Mouse (Mus musculus): ENCODE data around the gene Rer1. TPM values are rescaled to one million over a fixed set of nuclear protein-coding genes. Genes with fewer than 3 reads are reported as not detected.
"Not testable (repeated sequence)": the region's sequence is repeated elsewhere in the genome, so short reads cannot be mapped to it uniquely, and the experiment has no call there.

Gene Rer1
- total RNA-seq, 1 experiment: 161 TPM

DNA sequence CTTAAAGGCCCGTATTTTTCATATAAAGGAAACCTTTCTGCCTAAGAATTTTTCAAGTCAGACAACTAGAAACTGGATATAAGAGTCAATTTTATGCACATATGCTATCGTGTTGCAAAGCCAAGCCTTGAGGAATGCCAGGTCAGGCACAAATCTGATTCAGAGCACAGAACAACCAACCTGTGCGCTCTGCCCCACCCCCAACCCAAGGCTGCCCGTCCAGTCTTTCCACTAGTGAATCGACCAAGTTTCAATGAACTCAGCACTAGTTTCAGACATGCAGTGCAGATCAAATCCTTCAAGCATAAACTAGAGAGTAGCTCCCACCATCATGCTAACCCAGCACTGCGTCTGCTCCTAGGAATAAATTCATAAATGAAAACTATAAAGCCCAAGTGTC lies 6.5 kb downstream of the Rer1 start:
- H3K36me3 ChIP-seq (ENCODE audit: control insufficient read depth, insufficient read depth, low read length, poor library complexity, severe bottlenecking): peaks cover 48% of the 10 kb centered on the region

GRCm38 (mm10) chr4:155078808-155079207 lies 7.4 kb downstream of the Rer1 start:
- in situ Hi-C loops (cut with MboI; ENCODE audit: low sequenced_read_pairs in 2 of 2, unreplicated experiment in 2 of 2); DNase-seq (ENCODE audit: low read depth, low spot score): not testable (repeated sequence)
- H3K36me3 ChIP-seq (ENCODE audit: control insufficient read depth, insufficient read depth, low read length, poor library complexity, severe bottlenecking): peaks cover 52% of the 10 kb centered on the region

More for the DNA sequence above, 6.5 kb downstream of the Rer1 start:
- TF ChIP-seq CHD2 (IDR thresholded peaks at IDR 0.05; ENCODE audit: low read depth, low read length) (no peak), HCFC1 (IDR thresholded peaks at IDR 0.05; ENCODE audit: borderline replicate concordance, insufficient read depth, low read length) (no peak)
- Histone ChIP-seq H3K4me3 (ENCODE audit: insufficient read depth in 1 of 2, low read depth in 1 of 2, low read length in 2 of 2, poor library complexity in 1 of 2, severe bottlenecking in 1 of 2) (no peak overlapping the region), H3K9me3 (ENCODE audit: control insufficient read depth, insufficient read depth, low read depth, low read length) (no peaks in the 10 kb centered on the region), H3K4me1 (ENCODE audit: control insufficient read depth in 2 of 2, insufficient read depth in 2 of 2, low read length in 2 of 2, poor library complexity in 1 of 2) (peaks cover 0 to 13% of the 10 kb centered on the region in 2 experiments; a peak in 1 of 4 replicates), H3K9ac (ENCODE audit: insufficient read depth, low read depth, low read length, poor library complexity, severe bottlenecking) (no peak overlapping the region), H3K27ac (ENCODE audit: insufficient read depth, low read depth, low read length, poor library complexity, severe bottlenecking) (no peak overlapping the region)
- DNase-seq (ENCODE audit: low read depth, low spot score): no peak
- in situ Hi-C loops (cut with MboI; ENCODE audit: low sequenced_read_pairs in 2 of 2, unreplicated experiment in 2 of 2): no loop called here

GRCm38 (mm10) chr4:155076677-155077076 lies 9.5 kb downstream of the Rer1 start:
- Histone ChIP-seq H3K4me1 (ENCODE audit: control insufficient read depth in 2 of 2, insufficient read depth in 2 of 2, low read length in 2 of 2, poor library complexity in 1 of 2) (peaks cover 0 to 11% of the 10 kb centered on the region in 2 experiments; a peak in 1 of 4 replicates), H3K9me3 (ENCODE audit: control insufficient read depth, insufficient read depth, low read depth, low read length) (no peaks in the 10 kb centered on the region), H3K36me3 (ENCODE audit: control insufficient read depth, insufficient read depth, low read length, poor library complexity, severe bottlenecking) (peaks cover 55% of the 10 kb centered on the region), H3K9ac (ENCODE audit: insufficient read depth, low read depth, low read length, poor library complexity, severe bottlenecking) (no peak overlapping the region), H3K4me3 (ENCODE audit: insufficient read depth in 1 of 2, low read depth in 1 of 2, low read length in 2 of 2, poor library complexity in 1 of 2, severe bottlenecking in 1 of 2) (no peak overlapping the region), H3K27ac (ENCODE audit: insufficient read depth, low read depth, low read length, poor library complexity, severe bottlenecking) (no peak overlapping the region)
- TF ChIP-seq ZC3H11A (IDR thresholded peaks at IDR 0.05; ENCODE audit: borderline replicate concordance, low read depth, low read length): no peak
- TF ChIP-seq HCFC1 (IDR thresholded peaks at IDR 0.05; ENCODE audit: borderline replicate concordance, insufficient read depth, low read length): no peak
- TF ChIP-seq MAFK (IDR thresholded peaks at IDR 0.05; ENCODE audit: insufficient read depth, low read depth, low read length): no peak
- TF ChIP-seq CHD2 (IDR thresholded peaks at IDR 0.05; ENCODE audit: low read depth, low read length): no peak
- DNase-seq (ENCODE audit: low read depth, low spot score): no peak
- in situ Hi-C loops (cut with MboI; ENCODE audit: low sequenced_read_pairs in 2 of 2, unreplicated experiment in 2 of 2): no loop called here

More at GRCm38 (mm10) chr4:155078808-155079207, 7.4 kb downstream of the Rer1 start:
- not testable (repeated sequence) for H3K4me3 ChIP-seq (ENCODE audit: insufficient read depth in 1 of 2, low read depth in 1 of 2, low read length in 2 of 2, poor library complexity in 1 of 2, severe bottlenecking in 1 of 2); H3K9ac ChIP-seq (ENCODE audit: insufficient read depth, low read depth, low read length, poor library complexity, severe bottlenecking); H3K9me3 ChIP-seq (ENCODE audit: control insufficient read depth, insufficient read depth, low read depth, low read length); H3K27ac ChIP-seq (ENCODE audit: insufficient read depth, low read depth, low read length, poor library complexity, severe bottlenecking)
- peaks cover 0 to 11% of the 10 kb centered on the region in 2 experiments; a peak in 1 of 4 replicates for H3K4me1 ChIP-seq (ENCODE audit: control insufficient read depth in 2 of 2, insufficient read depth in 2 of 2, low read length in 2 of 2, poor library complexity in 1 of 2)

- no peak for DNase-seq (ENCODE audit: low read depth, low spot score)
- Histone ChIP-seq H3K9ac (ENCODE audit: insufficient read depth, low read depth, low read length, poor library complexity, severe bottlenecking) (no peak overlapping the region), H3K36me3 (ENCODE audit: control insufficient read depth, insufficient read depth, low read length, poor library complexity, severe bottlenecking) (peaks cover 62% of the 10 kb centered on the region), H3K9me3 (ENCODE audit: control insufficient read depth, insufficient read depth, low read depth, low read length) (no peaks in the 10 kb centered on the region), H3K4me1 (ENCODE audit: control insufficient read depth in 2 of 2, insufficient read depth in 2 of 2, low read length in 2 of 2, poor library complexity in 1 of 2) (peaks cover 0 to 11% of the 10 kb centered on the region in 2 experiments; a peak in 1 of 4 replicates), H3K4me3 (ENCODE audit: insufficient read depth in 1 of 2, low read depth in 1 of 2, low read length in 2 of 2, poor library complexity in 1 of 2, severe bottlenecking in 1 of 2) (no peak overlapping the region), H3K27ac (ENCODE audit: insufficient read depth, low read depth, low read length, poor library complexity, severe bottlenecking) (no peak overlapping the region)
- TF ChIP-seq MAFK (IDR thresholded peaks at IDR 0.05; ENCODE audit: insufficient read depth, low read depth, low read length): no peak
- in situ Hi-C loops (cut with MboI; ENCODE audit: low sequenced_read_pairs in 2 of 2, unreplicated experiment in 2 of 2): no loop called here
These were observed 10.4 kb downstream of the Rer1 start for GRCm38 (mm10) chr4:155075813-155076212.

DNA sequence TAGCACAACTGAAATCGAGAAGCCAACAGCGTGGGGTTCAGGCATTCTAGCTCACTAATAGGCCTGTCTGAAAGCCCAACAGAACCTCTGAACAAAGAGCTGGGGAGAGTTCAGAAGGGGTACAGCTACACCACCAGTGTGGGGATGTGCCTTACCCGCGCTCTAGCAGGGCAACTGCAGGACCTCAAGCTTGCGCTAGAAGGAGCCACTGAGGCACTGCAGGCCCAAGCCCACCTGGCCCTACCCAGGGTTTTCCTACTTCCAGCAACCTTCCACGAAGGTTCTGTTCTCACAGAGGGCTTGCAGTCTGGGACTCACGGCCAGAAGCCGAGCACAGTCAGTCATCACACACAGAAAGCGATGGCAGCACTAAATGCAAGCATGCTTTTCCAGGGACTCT lies 11.0 kb downstream of the Rer1 start:
- H3K4me3 ChIP-seq (ENCODE audit: insufficient read depth in 1 of 2, low read depth in 1 of 2, low read length in 2 of 2, poor library complexity in 1 of 2, severe bottlenecking in 1 of 2): no peak overlapping the region
- H3K9me3 ChIP-seq (ENCODE audit: control insufficient read depth, insufficient read depth, low read depth, low read length): no peaks in the 10 kb centered on the region
- TF ChIP-seq CHD2 (IDR thresholded peaks at IDR 0.05; ENCODE audit: low read depth, low read length) (no peak), ZNF384 (IDR thresholded peaks at IDR 0.05; ENCODE audit: low read depth, low read length) (no peak), ZC3H11A (IDR thresholded peaks at IDR 0.05; ENCODE audit: borderline replicate concordance, low read depth, low read length) (no peak), MAFK (IDR thresholded peaks at IDR 0.05; ENCODE audit: insufficient read depth, low read depth, low read length) (no peak), HCFC1 (IDR thresholded peaks at IDR 0.05; ENCODE audit: borderline replicate concordance, insufficient read depth, low read length) (no peak)
- in situ Hi-C loops (cut with MboI; ENCODE audit: low sequenced_read_pairs in 2 of 2, unreplicated experiment in 2 of 2): no loop called here
- no peak overlapping the region for H3K27ac ChIP-seq (ENCODE audit: insufficient read depth, low read depth, low read length, poor library complexity, severe bottlenecking)
- H3K36me3 ChIP-seq (ENCODE audit: control insufficient read depth, insufficient read depth, low read length, poor library complexity, severe bottlenecking): peaks cover 64% of the 10 kb centered on the region
- no peak overlapping the region for H3K9ac ChIP-seq (ENCODE audit: insufficient read depth, low read depth, low read length, poor library complexity, severe bottlenecking)
- no peak for DNase-seq (ENCODE audit: low read depth, low spot score)
- H3K4me1 ChIP-seq (ENCODE audit: control insufficient read depth in 2 of 2, insufficient read depth in 2 of 2, low read length in 2 of 2, poor library complexity in 1 of 2): peaks cover 0 to 11% of the 10 kb centered on the region in 2 experiments; a peak in 1 of 4 replicates

Measured in ES-E14 (cell line).